Mouse (Mus musculus): ENCODE results near the gene Ints6. TPM values are rescaled to one million over a fixed set of nuclear protein-coding genes. Genes with fewer than 3 reads are reported as not detected.

The Ints6 gene
- 24.2 and 24.8 TPM in 2 replicates for polyA plus RNA-seq (2016; fragmentation: Nextera tagmentation; extraction: Ambion mirVana)

DNA sequence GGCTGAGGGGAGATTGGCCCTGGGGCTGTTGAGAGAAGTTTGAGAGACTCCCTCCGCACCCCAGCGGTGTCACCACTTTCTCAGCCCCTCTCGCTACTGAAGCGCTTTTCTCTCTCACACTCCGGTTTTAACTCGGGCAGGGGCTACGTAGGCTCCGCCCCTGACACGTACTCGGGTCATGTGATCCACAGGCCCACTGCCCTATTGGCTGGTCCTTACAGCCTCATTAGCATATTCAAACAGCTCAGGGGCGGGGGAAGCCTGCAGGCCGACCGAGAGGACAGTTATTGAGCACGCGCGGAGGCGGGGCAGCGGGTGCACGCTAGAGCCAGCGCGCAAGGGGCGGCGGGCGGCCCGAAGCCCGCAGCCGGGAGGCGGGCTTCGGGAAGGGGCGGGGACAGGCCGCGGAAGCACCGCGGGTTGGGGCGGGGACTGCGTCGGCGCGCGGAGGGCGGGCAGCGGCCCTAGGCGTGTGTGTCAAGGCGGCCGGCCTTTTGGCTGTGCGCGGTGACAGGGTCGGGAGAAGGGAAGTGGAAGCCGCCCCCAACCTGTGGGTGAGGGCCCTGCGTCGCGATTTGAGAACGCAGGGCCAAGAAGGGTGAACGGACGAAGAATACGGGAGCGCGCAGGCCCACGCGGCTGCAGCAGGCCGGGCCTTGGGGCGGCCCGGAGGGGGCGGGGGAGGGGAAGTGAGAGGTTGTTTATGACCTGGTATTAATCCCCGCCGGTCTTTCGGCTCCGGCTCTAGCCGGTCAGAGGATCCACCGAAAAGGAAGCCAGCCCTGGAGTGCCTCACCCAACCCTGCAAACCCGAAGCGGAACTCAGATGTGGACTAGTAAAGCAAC, at the start of gene Ints6:
TSS of gene Ints6 (minus strand) at position 134 of the 846 bp plus-strand sequence.
- peak; percentile 94 for ATAC-seq (ENCODE audit: low FRiP score, low read depth)
- WGBS, result under 1% methylated on average over 71 of the region's 72 CpGs

DNA sequence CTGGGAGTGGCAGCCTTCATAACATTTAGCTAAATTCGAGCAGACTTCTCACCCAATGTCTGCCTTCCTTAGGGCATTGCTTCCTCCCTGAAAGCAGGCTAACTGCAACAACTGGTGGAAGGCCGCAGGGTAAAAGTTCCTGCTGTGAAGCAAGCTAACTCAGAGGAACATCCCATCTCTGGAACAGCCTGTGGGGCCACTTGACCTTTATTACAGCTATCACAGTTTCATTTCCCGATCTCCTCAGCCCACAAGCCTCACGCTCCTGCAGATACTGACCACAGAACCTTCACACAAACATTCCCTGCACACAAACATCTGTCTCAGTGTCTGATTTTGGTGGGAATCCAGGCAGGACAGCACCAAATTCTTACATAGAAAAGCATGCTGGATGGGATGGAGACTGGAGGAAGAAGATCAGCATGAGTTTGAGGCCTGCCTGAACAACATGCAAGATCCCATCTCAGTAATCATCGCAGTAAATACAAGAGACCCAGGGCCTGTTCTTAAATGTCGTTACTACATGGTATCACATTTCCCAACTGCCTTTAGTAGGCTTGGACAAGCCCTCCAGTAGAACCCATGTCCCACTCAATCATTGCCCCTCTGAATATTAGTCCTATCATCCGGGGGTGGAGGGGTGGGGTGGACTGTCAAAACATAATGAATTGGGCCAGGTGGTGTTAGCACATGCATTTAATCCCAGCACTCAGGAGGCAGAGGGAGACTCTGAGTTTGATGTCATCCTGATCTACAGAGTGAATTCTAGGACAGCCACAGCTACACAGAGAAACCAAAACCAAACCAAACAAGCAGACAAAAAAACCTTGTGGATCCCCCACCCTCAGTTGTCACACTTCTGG, 47.9 kb upstream of the Ints6 start:
- H3K9me3 ChIP-seq, result no peaks in the 10 kb centered on the region
- H3K36me3 ChIP-seq, result no peaks in the 10 kb centered on the region
- H3K27me3 ChIP-seq, result no peaks in the 10 kb centered on the region
- H3K4me3 ChIP-seq, result no peak overlapping the region
- H3K9ac ChIP-seq (replicated peaks), result no peak overlapping the region
- H3K4me1 ChIP-seq, result no peaks in the 10 kb centered on the region
- H3K4me2 ChIP-seq (replicated peaks), result no peak overlapping the region
- H3K27ac ChIP-seq (replicated peaks), result no peak overlapping the region
- no peak for ATAC-seq (ENCODE audit: low FRiP score, low read depth)
- 82% methylated on average over 7 of the region's 7 CpGs for WGBS

More for the DNA sequence above, at the start of gene Ints6:
- peaks cover 8% of the 10 kb centered on the region; the same call in 1 of the 2 replicates for H3K36me3 ChIP-seq
- H3K4me1 ChIP-seq, result peaks cover 15% of the 10 kb centered on the region
- no peaks in the 10 kb centered on the region for H3K9me3 ChIP-seq
- peak within 1 kb of the TSS; percentile 96 for H3K27ac ChIP-seq (replicated peaks)
- peak within 1 kb of the TSS; percentile 89 for H3K4me3 ChIP-seq
- no peaks in the 10 kb centered on the region for H3K27me3 ChIP-seq
- peak within 1 kb of the TSS; percentile 80 for H3K4me2 ChIP-seq (replicated peaks)
- peak within 1 kb of the TSS; percentile 95 for H3K9ac ChIP-seq (replicated peaks)

DNA sequence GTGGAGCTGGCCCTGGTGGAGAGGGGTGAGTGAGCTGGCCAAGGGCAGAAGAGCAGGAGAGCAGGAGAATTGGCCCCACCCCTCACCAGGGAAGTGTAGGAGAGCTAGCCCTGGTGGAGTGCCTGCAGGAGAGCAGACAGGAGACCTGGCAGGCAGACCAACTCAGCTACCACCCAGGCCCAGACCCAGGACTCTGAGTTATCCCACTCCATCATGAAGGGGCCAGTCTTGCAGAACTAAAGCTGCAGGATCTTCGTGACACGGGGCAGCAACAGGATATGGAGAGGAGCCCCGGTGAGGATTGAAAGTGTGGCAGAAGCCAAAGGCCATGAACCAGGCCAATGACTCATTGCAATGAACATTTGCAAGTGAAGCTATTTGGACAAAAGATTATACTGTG, 46.0 kb upstream of the Ints6 start:
- no peaks in the 10 kb centered on the region for H3K9me3 ChIP-seq
- no peaks in the 10 kb centered on the region for H3K4me1 ChIP-seq
- H3K27ac ChIP-seq (replicated peaks), result no peak overlapping the region
- H3K27me3 ChIP-seq, result no peaks in the 10 kb centered on the region
- H3K4me3 ChIP-seq, result no peak overlapping the region
- no peak overlapping the region for H3K9ac ChIP-seq (replicated peaks)
- no peak for ATAC-seq (ENCODE audit: low FRiP score, low read depth)
- H3K4me2 ChIP-seq (replicated peaks), result no peak overlapping the region
- no peaks in the 10 kb centered on the region for H3K36me3 ChIP-seq
- 73% methylated on average over 3 of the region's 3 CpGs for WGBS

GRCm38 (mm10) chr14:62803204-62803603, 42.2 kb upstream of the Ints6 start:
- Histone ChIP-seq H3K9ac (replicated peaks) (no peak overlapping the region), H3K27ac (replicated peaks) (no peak overlapping the region), H3K27me3 (no peaks in the 10 kb centered on the region), H3K36me3 (no peaks in the 10 kb centered on the region), H3K4me3 (no peak overlapping the region), H3K4me2 (replicated peaks) (no peak overlapping the region), H3K4me1 (peaks cover 4% of the 10 kb centered on the region), H3K9me3 (no peaks in the 10 kb centered on the region)
- WGBS, result 84% methylated on average over 5 of the region's 5 CpGs
- ATAC-seq (ENCODE audit: low FRiP score, low read depth), result no peak

GRCm38 (mm10) chr14:62800791-62801190, 39.8 kb upstream of the Ints6 start:
- WGBS, result 81% methylated on average over 3 of the region's 3 CpGs
- H3K36me3 ChIP-seq, result no peaks in the 10 kb centered on the region
- no peak overlapping the region for H3K4me2 ChIP-seq (replicated peaks)
- H3K4me3 ChIP-seq, result no peak overlapping the region
- no peak overlapping the region for H3K27ac ChIP-seq (replicated peaks)
- H3K9me3 ChIP-seq, result no peaks in the 10 kb centered on the region
- H3K9ac ChIP-seq (replicated peaks), result no peak overlapping the region
- H3K27me3 ChIP-seq, result no peaks in the 10 kb centered on the region
- ATAC-seq (ENCODE audit: low FRiP score, low read depth), result no peak
- H3K4me1 ChIP-seq, result peaks cover 11% of the 10 kb centered on the region

DNA sequence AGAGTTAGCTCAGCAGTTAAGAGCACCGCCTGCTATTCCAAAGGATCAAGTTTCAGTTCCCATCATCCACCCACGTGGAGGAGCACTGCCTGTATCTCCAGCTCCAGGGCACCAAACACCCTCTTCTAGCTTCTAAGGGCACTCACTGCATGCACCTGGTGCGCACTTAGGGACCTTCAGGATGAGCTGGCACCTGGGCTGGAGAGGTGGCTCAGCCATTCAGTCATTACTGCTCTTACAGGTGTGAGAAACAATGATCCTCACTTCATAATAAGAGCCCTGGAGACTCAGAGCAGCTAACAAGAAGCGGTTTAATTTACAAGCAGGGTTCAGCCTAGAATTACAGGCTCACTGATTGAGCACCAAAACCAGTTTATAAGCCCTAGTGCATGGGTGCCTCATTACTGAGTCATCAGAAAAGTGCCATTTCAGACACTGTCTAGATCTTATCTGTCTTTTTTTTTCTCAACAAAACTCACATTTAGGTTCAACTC, 37.7 kb upstream of the Ints6 start:
- Histone ChIP-seq H3K9ac (replicated peaks) (no peak overlapping the region), H3K4me1 (peaks cover 11% of the 10 kb centered on the region), H3K36me3 (no peaks in the 10 kb centered on the region), H3K9me3 (no peaks in the 10 kb centered on the region), H3K27me3 (no peaks in the 10 kb centered on the region), H3K27ac (replicated peaks) (no peak overlapping the region), H3K4me2 (replicated peaks) (peak overlapping the region; percentile 29; the same call in 1 of the 2 replicates), H3K4me3 (no peak overlapping the region)
- WGBS, result 4% methylated on average over 4 of the region's 4 CpGs
- ATAC-seq (ENCODE audit: low FRiP score, low read depth), result no peak

- H3K4me2 ChIP-seq (replicated peaks), result no peak overlapping the region
- WGBS, result 80% methylated on average over 7 of the region's 7 CpGs
- no peaks in the 10 kb centered on the region for H3K9me3 ChIP-seq
- H3K4me1 ChIP-seq, result peaks cover 11% of the 10 kb centered on the region
- no peaks in the 10 kb centered on the region for H3K27me3 ChIP-seq
- H3K9ac ChIP-seq (replicated peaks), result no peak overlapping the region
- H3K27ac ChIP-seq (replicated peaks), result no peak overlapping the region
- H3K4me3 ChIP-seq, result no peak overlapping the region
- no peaks in the 10 kb centered on the region for H3K36me3 ChIP-seq
- ATAC-seq (ENCODE audit: low FRiP score, low read depth), result no peak
These were observed 34.8 kb upstream of the Ints6 start for GRCm38 (mm10) chr14:62795719-62796118.

DNA sequence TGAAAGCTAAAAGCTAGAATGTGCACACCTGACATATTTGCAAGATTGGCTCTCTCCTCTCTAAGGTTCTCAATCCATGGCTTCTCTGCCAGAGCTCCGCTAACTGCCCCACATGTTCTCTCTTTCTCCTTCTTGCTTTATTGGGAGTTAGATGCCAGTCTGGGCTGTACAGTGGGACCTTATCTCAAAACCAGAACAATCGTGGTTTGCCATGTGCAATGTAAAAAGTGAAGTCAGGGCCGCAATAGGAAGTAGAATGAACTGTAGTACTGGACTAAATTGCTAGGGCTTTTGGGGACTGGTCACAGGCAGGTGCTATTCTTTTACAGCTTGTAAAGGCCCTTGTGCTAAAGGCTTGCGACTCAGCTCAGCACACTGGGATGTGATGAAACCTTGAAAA, 28.3 kb upstream of the Ints6 start:
- Histone ChIP-seq H3K36me3 (no peaks in the 10 kb centered on the region), H3K27ac (replicated peaks) (no peak overlapping the region), H3K27me3 (no peaks in the 10 kb centered on the region), H3K9me3 (no peaks in the 10 kb centered on the region), H3K4me3 (no peak overlapping the region), H3K9ac (replicated peaks) (no peak overlapping the region), H3K4me1 (no peaks in the 10 kb centered on the region), H3K4me2 (replicated peaks) (no peak overlapping the region)
- ATAC-seq (ENCODE audit: low FRiP score, low read depth), result no peak
- WGBS, result 61% methylated on average over 4 of the region's 4 CpGs

DNA sequence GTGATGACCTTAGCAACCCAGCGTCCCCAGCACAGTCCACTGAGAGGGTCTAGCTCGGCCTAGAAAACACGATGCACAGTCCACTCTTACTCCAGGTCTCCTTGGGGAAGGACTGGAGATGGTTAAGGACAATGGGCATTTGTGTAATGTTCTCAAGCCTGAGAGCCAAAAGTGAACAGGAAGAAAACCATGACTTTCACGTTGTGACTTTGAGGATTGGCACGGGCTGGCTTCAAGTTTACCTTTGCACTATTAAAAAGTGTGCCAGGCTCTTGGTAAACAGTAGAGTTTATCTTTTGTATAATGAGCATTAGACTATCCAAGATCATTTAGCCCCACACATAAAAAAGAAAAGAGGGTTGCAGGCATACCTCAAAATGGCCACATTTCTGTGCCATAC, 22.0 kb upstream of the Ints6 start:
- Histone ChIP-seq H3K4me3 (no peak overlapping the region), H3K36me3 (no peaks in the 10 kb centered on the region), H3K9ac (replicated peaks) (no peak overlapping the region), H3K27me3 (no peaks in the 10 kb centered on the region), H3K4me2 (replicated peaks) (no peak overlapping the region), H3K4me1 (no peaks in the 10 kb centered on the region), H3K27ac (replicated peaks) (no peak overlapping the region), H3K9me3 (no peaks in the 10 kb centered on the region)
- ATAC-seq (ENCODE audit: low FRiP score, low read depth), result no peak
- 91% methylated on average over 5 of the region's 5 CpGs for WGBS

- Histone ChIP-seq H3K27ac (replicated peaks) (no peak overlapping the region), H3K4me1 (no peaks in the 10 kb centered on the region), H3K4me2 (replicated peaks) (no peak overlapping the region), H3K4me3 (no peak overlapping the region), H3K36me3 (no peaks in the 10 kb centered on the region), H3K9ac (replicated peaks) (no peak overlapping the region), H3K27me3 (no peaks in the 10 kb centered on the region), H3K9me3 (no peaks in the 10 kb centered on the region)
- WGBS, result 89% methylated on average over 9 of the region's 9 CpGs
- ATAC-seq (ENCODE audit: low FRiP score, low read depth), result no peak
These were observed 19.7 kb upstream of the Ints6 start for GRCm38 (mm10) chr14:62780520-62781316.

- ATAC-seq (ENCODE audit: low FRiP score, low read depth), result no peak
- Histone ChIP-seq H3K9ac (replicated peaks) (no peak overlapping the region), H3K27me3 (no peaks in the 10 kb centered on the region), H3K9me3 (no peaks in the 10 kb centered on the region), H3K4me3 (no peak overlapping the region), H3K4me1 (no peaks in the 10 kb centered on the region), H3K4me2 (replicated peaks) (no peak overlapping the region), H3K36me3 (no peaks in the 10 kb centered on the region), H3K27ac (replicated peaks) (no peak overlapping the region)
- 94% methylated on average over 9 of the region's 9 CpGs for WGBS
These were observed 17.1 kb upstream of the Ints6 start for GRCm38 (mm10) chr14:62778095-62778494.
